Mouse (Mus musculus) forebrain, embryonic 13.5 days (tissue): ENCODE measurements around the gene Lyl1. TPM values are rescaled to one million over a fixed set of nuclear protein-coding genes. Genes with fewer than 3 reads are reported as not detected.

Experiments
- ATAC-seq: fragments of 200-750 bp; cut with Nextera tagmentation; 2 replicates; pipeline ENCODE4 v1.8.0; 2017
- H3K27ac ChIP-seq: fragments of 300-500 bp; sonication (generic); 2 replicates; pipeline ENCODE4 v1.5.1; 2015; ENCODE audit warnings: inconsistent platforms, mild to moderate bottlenecking, moderate library complexity
- H3K27me3 ChIP-seq: fragments of 300-500 bp; sonication (generic); 2 replicates; pipeline ENCODE4 v1.6.1; 2015; ENCODE audit warnings: mild to moderate bottlenecking, inconsistent platforms
- H3K36me3 ChIP-seq: fragments of 300-500 bp; sonication (generic); 2 replicates; pipeline ENCODE4 v1.6.1; 2015; ENCODE audit warnings: mild to moderate bottlenecking, inconsistent platforms; ENCODE audit not compliant: poor library complexity, severe bottlenecking
- H3K4me1 ChIP-seq: fragments of 300-500 bp; sonication (generic); 2 replicates; pipeline ENCODE4 v1.6.1; 2015; ENCODE audit warnings: inconsistent platforms
- H3K4me2 ChIP-seq: fragments of 300-500 bp; sonication (generic); 2 replicates; pipeline ENCODE4 v1.6.1; 2015; ENCODE audit warnings: inconsistent platforms, mild to moderate bottlenecking, moderate library complexity
- H3K4me3 ChIP-seq: fragments of 300-500 bp; sonication (generic); 2 replicates; pipeline ENCODE4 v1.5.1; 2015; ENCODE audit warnings: mild to moderate bottlenecking, inconsistent platforms
- H3K9ac ChIP-seq: fragments of 300-500 bp; sonication (generic); 2 replicates; pipeline ENCODE4 v1.6.1; 2015; ENCODE audit warnings: mild to moderate bottlenecking, inconsistent platforms
- H3K9me3 ChIP-seq: fragments of 300-500 bp; sonication (generic); replicated peaks from 2 replicates; pipeline ENCODE4 v1.6.1; 2016; ENCODE audit warnings: inconsistent platforms
- WGBS: fragments of 180-500 bp; shearing (Covaris S2); methylation state at CpG from one replicate; pipeline ENCODE4 v1.1.7; 2015; 5-methylcytosine and 5-hydroxymethylcytosine counted together
- polyA plus RNA-seq: library from polyadenylated mRNA; unstranded; fragments of >200 nt; fragmentation: Nextera tagmentation; extraction: Ambion mirVana; gene quantifications from 2 replicates; pipeline ENCODE4 v1.2.1, GENCODE M21; 2015

Lyl1 gene
- polyA plus RNA-seq, 1 experiment from 2014 or later = 1.9 TPM

- peak overlapping the region; percentile 85 for H3K27ac ChIP-seq
- H3K9me3 ChIP-seq = no peaks in the 10 kb centered on the region
- peaks cover 100% of the 10 kb centered on the region for H3K4me1 ChIP-seq
- no peaks in the 10 kb centered on the region for H3K36me3 ChIP-seq
- H3K4me2 ChIP-seq = 0 out of 2 replicates have a peak overlapping the region, but pooled peaks have one; percentile 48
- no peak overlapping the region for H3K4me3 ChIP-seq
- no peak for ATAC-seq
- H3K9ac ChIP-seq = 0 out of 2 replicates have a peak overlapping the region, but pooled peaks have one; percentile 61
- WGBS = 28% methylated on average over 13 of the region's 13 CpGs
- peaks cover 56% of the 10 kb centered on the region for H3K27me3 ChIP-seq
Observed at GRCm38 (mm10) chr8:84740895-84741843, 39.9 kb downstream of the Lyl1 start.

- peak overlapping the region; percentile 48 for H3K4me2 ChIP-seq
- ATAC-seq = peak; percentile 56
- H3K9me3 ChIP-seq = no peaks in the 10 kb centered on the region
- H3K4me1 ChIP-seq = peaks cover 100% of the 10 kb centered on the region
- WGBS = 5% methylated on average over 32 of the region's 32 CpGs
- H3K36me3 ChIP-seq = no peaks in the 10 kb centered on the region
- peak overlapping the region; percentile 61 for H3K9ac ChIP-seq
- peak overlapping the region; percentile 85 for H3K27ac ChIP-seq
- peaks cover 59% of the 10 kb centered on the region for H3K27me3 ChIP-seq
- H3K4me3 ChIP-seq = peak overlapping the region; percentile 7; the same call in 1 of the 2 replicates
Observed at GRCm38 (mm10) chr8:84742171-84743053, 41.2 kb downstream of the Lyl1 start.

- H3K9me3 ChIP-seq = no peaks in the 10 kb centered on the region
- peaks cover 63% of the 10 kb centered on the region for H3K27me3 ChIP-seq
- 10% methylated on average over 10 of the region's 10 CpGs for WGBS
- H3K36me3 ChIP-seq = no peaks in the 10 kb centered on the region
- peak overlapping the region; percentile 61 for H3K9ac ChIP-seq
- H3K4me1 ChIP-seq = peaks cover 96% of the 10 kb centered on the region
- H3K4me2 ChIP-seq = peak overlapping the region; percentile 48
- H3K4me3 ChIP-seq = 0 out of 2 replicates have a peak overlapping the region, but pooled peaks have one; percentile 7
- peak; percentile 23; the same call in 1 of the 2 replicates for ATAC-seq
- peak overlapping the region; percentile 85 for H3K27ac ChIP-seq
Observed at GRCm38 (mm10) chr8:84743054-84743415, 41.8 kb downstream of the Lyl1 start.

DNA sequence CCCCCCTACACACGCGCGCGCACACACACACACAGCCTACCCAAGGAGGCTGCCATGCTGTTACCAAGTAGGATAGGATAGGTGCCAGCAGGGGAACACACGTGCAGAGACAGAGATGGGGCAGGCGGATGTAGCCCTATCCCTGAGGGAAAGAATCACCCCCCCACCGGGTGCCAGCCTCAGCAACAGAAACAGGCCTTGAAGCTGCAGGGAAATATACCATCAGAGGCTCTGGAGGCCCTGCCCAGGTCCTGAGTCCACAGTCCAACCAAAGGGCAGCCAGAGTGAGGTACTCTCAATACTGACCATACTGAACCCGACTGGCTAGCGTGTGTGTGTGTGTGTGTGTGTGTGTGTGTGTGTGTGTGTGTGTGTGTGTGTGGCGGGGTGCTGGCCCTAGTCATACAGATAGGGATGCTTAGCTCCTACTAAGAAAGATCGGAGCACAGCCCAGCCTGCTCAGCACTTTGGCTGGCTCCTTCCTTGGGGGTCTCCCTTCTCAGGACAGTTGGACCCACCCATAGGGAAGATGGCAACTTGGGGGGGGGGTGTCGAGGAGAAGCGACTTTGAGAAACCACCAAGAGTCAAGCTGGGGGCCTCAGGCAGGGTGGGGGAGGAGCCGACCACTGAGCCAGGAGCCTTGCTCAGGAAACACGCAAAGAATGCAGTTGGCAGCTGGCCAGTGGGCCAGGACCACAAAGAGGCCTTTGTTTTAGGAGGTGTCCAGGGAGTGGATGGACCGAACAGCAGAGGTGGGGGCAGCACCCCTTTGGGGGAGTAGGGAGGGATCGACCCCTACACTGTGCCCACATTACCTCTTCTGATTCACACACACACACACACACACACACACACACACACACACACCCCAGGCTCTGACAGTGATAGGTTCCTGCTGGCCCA, 42.5 kb downstream of the Lyl1 start:
- Histone ChIP-seq H3K4me2 (peak overlapping the region; percentile 48), H3K9me3 (no peaks in the 10 kb centered on the region), H3K27ac (peak overlapping the region; percentile 85), H3K27me3 (peaks cover 63% of the 10 kb centered on the region), H3K9ac (peak overlapping the region; percentile 61), H3K4me1 (peaks cover 90% of the 10 kb centered on the region), H3K4me3 (no peak overlapping the region), H3K36me3 (no peaks in the 10 kb centered on the region)
- 4% methylated on average over 14 of the region's 17 CpGs for WGBS
- ATAC-seq = peak; percentile 57

- ATAC-seq = no peak
Observed at GRCm38 (mm10) chr8:84745032-84745925, 44.0 kb downstream of the Lyl1 start.

DNA sequence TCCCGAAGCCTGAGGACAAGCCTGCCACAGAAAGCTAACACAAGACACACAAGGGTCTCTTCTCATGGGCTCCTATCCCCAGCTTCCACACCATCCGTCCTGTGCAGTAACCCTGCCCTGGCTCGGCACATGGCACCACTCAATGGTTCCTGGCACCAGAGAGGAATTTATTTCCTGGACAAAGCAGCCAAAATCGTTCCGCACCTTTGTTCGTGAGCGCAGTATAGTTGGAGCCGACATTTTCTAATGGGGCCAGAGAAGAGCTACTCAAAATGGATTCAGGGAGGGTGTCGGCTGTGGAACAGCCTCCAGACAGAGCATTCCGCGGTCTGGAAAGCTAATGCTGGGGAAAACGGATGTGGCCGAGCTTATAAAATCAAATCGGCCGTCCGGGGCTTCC, 48.3 kb downstream of the Lyl1 start:
- no peak overlapping the region for H3K4me3 ChIP-seq
- H3K4me2 ChIP-seq = peak overlapping the region; percentile 21; the same call in 1 of the 2 replicates
- peaks cover 80% of the 10 kb centered on the region for H3K4me1 ChIP-seq
- peak overlapping the region; percentile 48; the same call in 1 of the 2 replicates for H3K9ac ChIP-seq
- no peak for ATAC-seq
- H3K27ac ChIP-seq = peak overlapping the region; percentile 62
- H3K9me3 ChIP-seq = no peaks in the 10 kb centered on the region
- WGBS = 55% methylated on average over 16 of the region's 16 CpGs
- peaks cover 22% of the 10 kb centered on the region; the same call in 1 of the 2 replicates for H3K36me3 ChIP-seq
- peaks cover 61% of the 10 kb centered on the region for H3K27me3 ChIP-seq

More at GRCm38 (mm10) chr8:84745032-84745925, 44.0 kb downstream of the Lyl1 start:
- WGBS = 6% methylated on average over 17 of the region's 17 CpGs
- no peaks in the 10 kb centered on the region for H3K36me3 ChIP-seq
- H3K27ac ChIP-seq = peak overlapping the region; percentile 85
- H3K27me3 ChIP-seq = peaks cover 63% of the 10 kb centered on the region
- no peak overlapping the region for H3K4me3 ChIP-seq
- H3K9me3 ChIP-seq = no peaks in the 10 kb centered on the region
- H3K4me1 ChIP-seq = peaks cover 90% of the 10 kb centered on the region
- H3K9ac ChIP-seq = peak overlapping the region; percentile 61
- peak overlapping the region; percentile 48 for H3K4me2 ChIP-seq

DNA sequence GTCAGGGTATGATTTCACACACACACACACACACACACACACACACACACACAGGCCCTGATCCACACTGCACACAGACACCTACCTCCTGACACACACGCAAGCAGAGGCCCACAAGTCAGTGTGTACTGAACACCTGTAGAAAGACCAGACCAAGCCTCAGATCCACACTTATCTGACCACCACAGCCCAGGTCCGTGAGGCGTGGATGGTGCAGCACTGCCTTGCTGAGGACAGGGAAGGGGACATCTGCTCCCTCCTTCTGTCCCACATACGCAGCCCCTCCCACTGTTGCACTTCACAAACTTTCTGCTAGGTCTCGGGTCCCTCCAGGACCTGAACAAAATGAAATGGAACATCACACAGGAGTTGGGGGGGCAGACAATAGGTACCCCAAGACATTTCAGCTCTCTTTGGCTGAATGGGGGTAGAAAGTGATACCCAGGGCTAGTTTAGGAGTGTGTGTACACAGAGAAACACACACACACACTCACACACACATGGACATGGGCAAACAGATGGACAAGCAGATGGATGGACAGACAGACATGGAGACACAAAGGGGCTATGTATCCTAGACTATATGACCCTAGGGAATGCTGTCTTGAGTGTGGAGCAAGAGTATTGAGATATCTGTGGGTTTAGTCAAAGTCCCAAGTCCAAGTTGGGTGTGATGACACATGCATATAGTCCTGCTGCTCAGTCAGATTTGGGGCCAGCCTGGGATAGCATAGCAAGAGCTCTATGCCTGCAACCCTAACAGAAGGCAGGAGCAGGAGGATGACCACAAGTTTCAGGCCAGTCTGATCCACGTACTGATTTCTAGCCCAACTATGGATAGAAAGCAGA, 51.7 kb downstream of the Lyl1 start:
- Histone ChIP-seq H3K4me2 (no peak overlapping the region), H3K27me3 (peaks cover 41% of the 10 kb centered on the region), H3K9ac (no peak overlapping the region), H3K4me3 (no peak overlapping the region), H3K27ac (no peak overlapping the region), H3K36me3 (peaks cover 43% of the 10 kb centered on the region), H3K9me3 (no peaks in the 10 kb centered on the region), H3K4me1 (peaks cover 52% of the 10 kb centered on the region)
- ATAC-seq = no peak
- 76% methylated on average over 6 of the region's 6 CpGs for WGBS
